Mouse (Mus musculus) cerebellum, adult 18-20 months (tissue): ENCODE measurements around the gene Usp24.
"Not testable (repeated sequence)": the region's sequence is repeated elsewhere in the genome, so short reads cannot be mapped to it uniquely, and the experiment has no call there.

Experiments
- DNase-seq, 2 experiments: peaks; one replicate each; pipeline ENCODE4 v3.0.0; 2021

The Usp24 gene

GRCm38 (mm10) chr4:106318976-106319375, 3.0 kb downstream of the Usp24 start:
- no peak for DNase-seq

GRCm38 (mm10) chr4:106322846-106323245, 6.8 kb downstream of the Usp24 start:
- DNase-seq: no peak

GRCm38 (mm10) chr4:106323318-106323717, 7.3 kb downstream of the Usp24 start:
- no peak for DNase-seq

- no peak for DNase-seq
Measured at GRCm38 (mm10) chr4:106327436-106327835, 11.4 kb downstream of the Usp24 start.

GRCm38 (mm10) chr4:106328704-106329103, 12.7 kb downstream of the Usp24 start:
- DNase-seq: no peak

GRCm38 (mm10) chr4:106329171-106329570, 13.2 kb downstream of the Usp24 start:
- DNase-seq: not testable (repeated sequence)

- DNase-seq: no peak
Measured at GRCm38 (mm10) chr4:106330371-106330819, 14.4 kb downstream of the Usp24 start.

GRCm38 (mm10) chr4:106333071-106333470, 17.1 kb downstream of the Usp24 start:
- no peak for DNase-seq

- no peak for DNase-seq
Measured at GRCm38 (mm10) chr4:106333584-106333983, 17.6 kb downstream of the Usp24 start.

GRCm38 (mm10) chr4:106335858-106336257, 19.8 kb downstream of the Usp24 start:
- no peak for DNase-seq

- no peak for DNase-seq
Measured at GRCm38 (mm10) chr4:106347664-106348063, 31.7 kb downstream of the Usp24 start.

GRCm38 (mm10) chr4:106355025-106355424, 39.0 kb downstream of the Usp24 start:
- DNase-seq: not testable (repeated sequence)

GRCm38 (mm10) chr4:106370013-106370412, 54.0 kb downstream of the Usp24 start:
- no peak for DNase-seq

GRCm38 (mm10) chr4:106375857-106376256, 59.8 kb downstream of the Usp24 start:
- peak; percentile 81 to 88 for DNase-seq

GRCm38 (mm10) chr4:106378839-106379572, 63.0 kb downstream of the Usp24 start:
- DNase-seq: no peak

GRCm38 (mm10) chr4:106381131-106381530, 65.1 kb downstream of the Usp24 start:
- no peak for DNase-seq

GRCm38 (mm10) chr4:106389908-106390307, 73.9 kb downstream of the Usp24 start:
- DNase-seq: no peak

- DNase-seq: no peak
Measured at GRCm38 (mm10) chr4:106409621-106410020, 93.6 kb downstream of the Usp24 start.

- no peak for DNase-seq
Measured at GRCm38 (mm10) chr4:106419256-106419655, 103.2 kb downstream of the Usp24 start.

GRCm38 (mm10) chr4:106419791-106420190, 103.8 kb downstream of the Usp24 start:
- no peak for DNase-seq

GRCm38 (mm10) chr4:106422597-106422996, 106.6 kb downstream of the Usp24 start:
- no peak for DNase-seq

GRCm38 (mm10) chr4:106424560-106424959, 108.5 kb downstream of the Usp24 start:
- DNase-seq: no peak

GRCm38 (mm10) chr4:106426286-106426685, 110.3 kb downstream of the Usp24 start:
- no peak for DNase-seq

- DNase-seq: no peak
Measured at GRCm38 (mm10) chr4:106428616-106429015, 112.6 kb downstream of the Usp24 start.

- DNase-seq: no peak
Measured at GRCm38 (mm10) chr4:106429106-106429505, 113.1 kb downstream of the Usp24 start.
